Mouse (Mus musculus) E14TG2a.4 (cell line): ENCODE measurements around the gene Akna.

Experiments
- CTCF ChIP-seq: conservative IDR thresholded peaks from 2 replicates; pipeline ENCODE4 v1.5.1; 2014; ENCODE audit warnings: low read length
- NANOG ChIP-seq: IDR thresholded peaks from 2 replicates; pipeline ENCODE4 v1.6.1; 2014; ENCODE audit warnings: borderline replicate concordance, low read length, mixed read lengths

DNA sequence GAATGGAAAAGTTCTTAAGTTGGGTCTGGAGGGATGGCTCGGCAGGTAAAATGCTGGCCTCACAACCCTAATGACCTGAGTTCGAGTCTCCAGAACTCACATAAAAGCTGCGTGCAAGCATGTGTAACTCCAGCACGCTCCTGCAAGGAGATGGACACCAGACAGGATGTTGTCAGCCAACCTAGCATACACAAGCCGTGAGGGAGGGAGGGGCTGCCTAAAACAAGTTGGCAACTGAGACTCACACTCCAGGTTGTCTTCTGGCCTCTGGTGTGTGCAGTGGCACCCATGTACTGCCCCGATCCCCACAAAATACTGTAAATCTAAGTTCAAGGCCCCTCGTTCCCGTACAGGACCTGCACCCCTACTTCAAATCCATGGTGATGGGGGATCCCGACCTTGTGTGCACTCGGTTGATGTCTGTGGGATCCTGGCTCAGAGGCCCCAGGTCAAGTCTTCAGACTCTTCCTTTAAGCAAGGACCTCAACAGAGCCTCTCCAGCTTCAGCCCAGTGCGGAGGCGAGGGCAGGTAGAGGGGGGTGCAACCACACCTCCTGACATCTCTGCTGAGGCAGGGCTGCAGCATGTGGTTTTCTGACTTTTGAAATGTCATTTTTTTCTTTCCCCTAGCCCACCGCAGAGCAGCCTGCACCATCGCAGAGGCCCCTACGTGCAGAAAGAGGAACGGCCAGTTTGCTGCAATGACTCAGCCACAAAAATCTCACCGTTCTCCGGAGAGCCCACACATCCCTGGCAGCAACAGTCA is 2.4 kb downstream of the Akna start:
- TF ChIP-seq CTCF = no peak
- TF ChIP-seq NANOG = no peak
